Mouse (Mus musculus) stomach, postnatal 0 days (tissue): ENCODE data around the gene Tmed5.

Experiments used
- CTCF ChIP-seq: IDR thresholded peaks from 2 replicates; pipeline ENCODE4 v1.5.1; 2016; ENCODE audit warnings: antibody characterized with exemption, low read depth, mild to moderate bottlenecking, moderate library complexity
- EP300 ChIP-seq: optimal IDR thresholded peaks from 2 replicates; pipeline ENCODE3; 2016; ENCODE audit warnings: antibody characterized with exemption

DNA sequence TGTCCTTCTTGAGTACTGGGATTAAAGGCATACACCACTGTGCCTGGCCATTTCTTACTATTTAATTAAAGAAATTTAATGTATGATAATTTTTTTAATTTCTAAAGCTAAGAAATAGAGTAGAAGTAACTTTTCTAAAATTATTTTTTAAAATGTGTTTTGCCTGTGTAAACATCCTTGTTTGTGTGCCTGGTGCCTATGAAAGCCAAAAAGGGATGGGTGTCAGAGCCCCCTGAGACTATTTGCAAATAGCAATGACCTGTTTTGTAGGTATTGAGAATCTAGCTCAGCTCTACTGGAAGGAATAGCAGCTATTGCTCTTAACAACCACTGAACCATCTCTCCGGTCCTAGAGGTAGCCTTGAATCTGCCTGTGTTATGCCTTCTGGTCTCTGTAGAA, 60.1 kb downstream of the Tmed5 start:
- TF ChIP-seq CTCF (no peak), EP300 (no peak)
